Mouse (Mus musculus): ENCODE data around the gene Lrrc2. TPM values are rescaled to one million over a fixed set of nuclear protein-coding genes. Genes with fewer than 3 reads are reported as not detected.

The Lrrc2 gene
- total RNA-seq, 2 experiments from 2014 or later, result 0.32 to 0.93 TPM

- intact Hi-C loops (cut with DNase I), result no loop called here
- DNase-seq (ENCODE audit: low spot score in 2 of 2), result no peak
These were observed 4.7 kb upstream of the Lrrc2 start for GRCm38 (mm10) chr9:110946548-110947044.

GRCm38 (mm10) chr9:110947261-110947661 is 4.1 kb upstream of the Lrrc2 start:
- intact Hi-C loops (cut with DNase I), result no loop called here
- no peak for DNase-seq (ENCODE audit: low spot score in 2 of 2)

- intact Hi-C loops (cut with DNase I), result no loop called here
- DNase-seq (ENCODE audit: low spot score in 2 of 2), result no peak
These were observed 3.4 kb upstream of the Lrrc2 start for GRCm38 (mm10) chr9:110947900-110948299.

- intact Hi-C loops (cut with DNase I), result no loop called here
- DNase-seq (ENCODE audit: low spot score in 2 of 2), result no peak
These were observed 2.5 kb upstream of the Lrrc2 start for GRCm38 (mm10) chr9:110948813-110949310.

- intact Hi-C loops (cut with DNase I), result loop anchor here (5.0 kb wide), 1 partner anchor 233 kb away; no protein-coding TSS in a partner anchor
- no peak for DNase-seq (ENCODE audit: low spot score in 2 of 2)
These were observed 1.2 kb upstream of the Lrrc2 start for GRCm38 (mm10) chr9:110950109-110950508.

GRCm38 (mm10) chr9:110951866-110952265 is 521 bp downstream of the Lrrc2 start:
- DNase-seq (ENCODE audit: low spot score in 2 of 2), result no peak
- intact Hi-C loops (cut with DNase I), result loop anchor here (5.0 kb wide), 1 partner anchor 235 kb away; no protein-coding TSS in a partner anchor

GRCm38 (mm10) chr9:110952398-110952797 is 1.1 kb downstream of the Lrrc2 start:
- DNase-seq (ENCODE audit: low spot score in 2 of 2), result no peak
- intact Hi-C loops (cut with DNase I), result loop anchor here (5.0 kb wide), 1 partner anchor 235 kb away; no protein-coding TSS in a partner anchor

GRCm38 (mm10) chr9:110952931-110953549 is 1.7 kb downstream of the Lrrc2 start:
- DNase-seq (ENCODE audit: low spot score in 2 of 2), result no peak
- intact Hi-C loops (cut with DNase I), result loop anchor here (5.0 kb wide), 1 partner anchor 236 kb away; no protein-coding TSS in a partner anchor

- peak; percentile 67 to 76 for DNase-seq (ENCODE audit: low spot score in 2 of 2)
- intact Hi-C loops (cut with DNase I), result loop anchor here (5.0 kb wide), 1 partner anchor 237 kb away; no protein-coding TSS in a partner anchor
These were observed 2.5 kb downstream of the Lrrc2 start for GRCm38 (mm10) chr9:110953550-110954461.

- intact Hi-C loops (cut with DNase I), result loop anchor here (5.0 kb wide), 1 partner anchor 238 kb away; no protein-coding TSS in a partner anchor
These were observed 3.5 kb downstream of the Lrrc2 start for GRCm38 (mm10) chr9:110954681-110955445.

GRCm38 (mm10) chr9:110955962-110956361 is 4.6 kb downstream of the Lrrc2 start:
- DNase-seq (ENCODE audit: low spot score in 2 of 2), result no peak
- intact Hi-C loops (cut with DNase I), result no loop called here

More at GRCm38 (mm10) chr9:110954681-110955445, 3.5 kb downstream of the Lrrc2 start:
- no peak for DNase-seq (ENCODE audit: low spot score in 2 of 2)

GRCm38 (mm10) chr9:110959669-110960068 is 8.3 kb downstream of the Lrrc2 start:
- intact Hi-C loops (cut with DNase I), result no loop called here
- DNase-seq (ENCODE audit: low spot score in 2 of 2), result no peak

- intact Hi-C loops (cut with DNase I), result no loop called here
- no peak for DNase-seq (ENCODE audit: low spot score in 2 of 2)
These were observed 9.1 kb downstream of the Lrrc2 start for GRCm38 (mm10) chr9:110960230-110961149.

GRCm38 (mm10) chr9:110961386-110961785 is 10.0 kb downstream of the Lrrc2 start:
- DNase-seq (ENCODE audit: low spot score in 2 of 2), result no peak
- intact Hi-C loops (cut with DNase I), result no loop called here

GRCm38 (mm10) chr9:110963566-110964115 is 12.3 kb downstream of the Lrrc2 start:
- intact Hi-C loops (cut with DNase I), result no loop called here
- DNase-seq (ENCODE audit: low spot score in 2 of 2), result no peak

- DNase-seq (ENCODE audit: low spot score in 2 of 2), result no peak
- intact Hi-C loops (cut with DNase I), result no loop called here
These were observed 13.9 kb downstream of the Lrrc2 start for GRCm38 (mm10) chr9:110965062-110965909.

GRCm38 (mm10) chr9:110965910-110966231 is 14.5 kb downstream of the Lrrc2 start:
- no peak for DNase-seq (ENCODE audit: low spot score in 2 of 2)
- intact Hi-C loops (cut with DNase I), result no loop called here

All from left cerebral cortex, postnatal 36 days (tissue).